Mouse (Mus musculus) neural tube, embryonic 14.5 days (tissue): ENCODE data around the gene Nrxn3. TPM values are rescaled to one million over a fixed set of nuclear protein-coding genes. Genes with fewer than 3 reads are reported as not detected.
A peak's percentile ranks its signal among the peaks of the same experiment; 100 is the strongest.

Source experiments
- ATAC-seq: fragments of 200-750 bp; cut with Nextera tagmentation; 2 replicates; pipeline ENCODE4 v1.8.0; 2017; ENCODE audit warnings: low read depth, mild to moderate bottlenecking, moderate TSS enrichment, moderate library complexity
- H3K27ac ChIP-seq: fragments of 300-500 bp; sonication (generic); 2 replicates; pipeline ENCODE4 v1.5.1; 2014; ENCODE audit warnings: low read depth, mild to moderate bottlenecking, control low read depth, low read length, moderate library complexity, mixed read lengths
- H3K27me3 ChIP-seq: fragments of 300-500 bp; sonication (generic); 2 replicates; pipeline ENCODE4 v1.6.1; 2014; ENCODE audit warnings: low read length; ENCODE audit not compliant: control insufficient read depth, insufficient read depth
- H3K36me3 ChIP-seq: fragments of 300-500 bp; sonication (generic); 2 replicates; pipeline ENCODE4 v1.6.1; 2014; ENCODE audit warnings: low read length, mixed read lengths; ENCODE audit not compliant: control insufficient read depth, insufficient read depth
- H3K4me1 ChIP-seq: fragments of 300-500 bp; sonication (generic); 2 replicates; pipeline ENCODE4 v1.6.1; 2014; ENCODE audit warnings: low read length; ENCODE audit not compliant: control insufficient read depth, insufficient read depth
- H3K4me2 ChIP-seq: fragments of 300-500 bp; sonication (generic); 2 replicates; pipeline ENCODE4 v1.6.1; 2014; ENCODE audit warnings: mild to moderate bottlenecking, low read depth, low read length, control low read depth
- H3K4me3 ChIP-seq: fragments of 300-500 bp; sonication (generic); 2 replicates; pipeline ENCODE4 v1.5.1; 2014; ENCODE audit warnings: low read depth, low read length, control low read depth, mixed read lengths
- H3K9ac ChIP-seq: fragments of 300-500 bp; sonication (generic); replicated peaks from 2 replicates; pipeline ENCODE4 v1.6.1; 2014; ENCODE audit warnings: low read depth, mild to moderate bottlenecking, control low read depth, low read length, mixed read lengths
- H3K9me3 ChIP-seq: fragments of 300-500 bp; sonication (generic); 2 replicates; pipeline ENCODE4 v1.6.1; 2016; ENCODE audit warnings: low read length; ENCODE audit not compliant: control insufficient read depth
- WGBS: fragments of 180-500 bp; shearing (Covaris S2); extraction: QIAGEN DNeasy Blood & Tissue Kit; methylation state at CpG from one replicate; pipeline ENCODE4 v1.1.7; 2014; 5-methylcytosine and 5-hydroxymethylcytosine counted together
- polyA plus RNA-seq: library from polyadenylated mRNA; unstranded; fragments of >200 nt; fragmentation: Nextera tagmentation; extraction: Ambion mirVana; gene quantifications from 2 replicates; pipeline ENCODE4 v1.2.1, GENCODE M21; 2014

Gene Nrxn3
- polyA plus RNA-seq, 1 experiment from 2014 or later, result 159 TPM

GRCm38 (mm10) chr12:89262261-89262660 lies 539.6 kb downstream of the Nrxn3 start:
- Histone ChIP-seq H3K27me3 (no peaks in the 10 kb centered on the region), H3K36me3 (no peaks in the 10 kb centered on the region), H3K4me3 (no peak overlapping the region), H3K4me2 (no peak overlapping the region), H3K9me3 (no peaks in the 10 kb centered on the region), H3K9ac (no peak overlapping the region), H3K27ac (no peak overlapping the region), H3K4me1 (no peaks in the 10 kb centered on the region)
- 86% methylated on average over 1 of the region's 1 CpGs for WGBS
- no peak for ATAC-seq

DNA sequence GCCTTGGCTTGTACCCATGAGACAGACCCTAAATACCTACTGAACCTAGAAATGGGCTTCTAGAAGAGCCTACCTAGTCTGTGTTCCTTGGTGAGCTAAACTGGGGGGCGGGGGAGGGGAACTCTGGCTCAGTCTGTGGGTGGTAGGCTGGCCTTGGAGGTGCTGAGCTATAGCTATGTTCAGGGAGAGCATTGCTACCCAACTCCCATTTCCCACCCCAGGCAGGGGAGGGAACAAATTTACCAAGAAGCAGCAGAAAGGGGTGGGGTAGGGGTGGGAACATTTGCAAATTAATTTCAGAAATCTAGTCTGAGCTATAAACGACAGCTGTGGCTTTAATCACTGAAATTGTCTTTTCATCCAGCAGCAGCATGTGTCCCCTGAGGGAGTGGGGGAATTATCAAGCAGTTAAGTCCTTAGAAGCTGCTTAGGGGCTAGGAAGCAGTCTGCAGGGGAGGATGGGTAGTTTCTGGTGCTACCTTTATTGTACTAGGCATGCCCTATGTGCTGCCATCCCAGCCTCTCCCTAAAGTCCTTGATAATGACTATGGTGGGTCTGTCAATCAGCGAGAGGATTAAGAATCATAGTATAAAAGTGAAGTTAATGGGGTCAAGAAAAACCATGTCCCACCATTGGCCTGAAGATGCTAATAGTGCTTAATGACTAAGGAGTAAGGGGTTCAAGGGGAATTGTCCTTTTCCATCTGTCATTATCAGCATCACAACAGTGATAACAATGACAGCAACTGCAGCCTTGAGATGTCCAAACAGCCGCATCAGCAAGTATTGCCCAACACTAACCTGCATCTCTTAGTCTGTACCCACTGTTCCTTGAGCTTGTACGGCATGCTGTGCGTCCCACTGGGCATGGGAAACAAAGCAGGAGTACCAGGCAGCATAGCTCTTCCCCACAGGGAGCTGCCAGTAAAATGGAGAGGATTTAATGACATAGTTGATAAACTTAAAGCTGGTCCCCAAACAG lies 560.0 kb downstream of the Nrxn3 start:
- H3K27ac ChIP-seq, result 0 out of 2 replicates have a peak overlapping the region, but pooled peaks have one; percentile 10

DNA sequence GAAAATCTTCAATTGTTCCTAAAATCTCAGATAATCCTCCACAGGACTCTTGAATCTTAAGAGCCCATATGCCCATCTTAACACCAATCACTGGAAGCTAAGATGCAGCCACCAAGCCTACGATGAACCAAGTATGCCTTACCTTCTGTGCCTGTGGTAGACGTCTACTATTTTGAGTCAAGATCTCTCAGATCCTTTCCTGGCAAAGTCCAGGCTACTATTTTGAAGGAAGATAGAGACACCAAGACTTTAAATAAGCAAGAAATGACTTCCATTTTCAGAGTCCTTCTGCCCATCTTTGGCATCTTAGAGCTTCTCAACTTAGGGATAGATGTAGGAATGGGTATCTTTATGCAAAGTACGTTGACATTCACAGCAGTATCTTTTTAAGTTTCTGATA lies 561.7 kb downstream of the Nrxn3 start:
- 0 out of 2 replicates have a peak, but pooled peaks cover 1% of the 10 kb centered on the region for H3K4me1 ChIP-seq
- H3K9ac ChIP-seq, result no peak overlapping the region
- H3K4me2 ChIP-seq, result no peak overlapping the region
- WGBS, result 91% methylated on average over 3 of the region's 3 CpGs
- no peaks in the 10 kb centered on the region for H3K9me3 ChIP-seq
- H3K4me3 ChIP-seq, result no peak overlapping the region
- H3K27ac ChIP-seq, result no peak overlapping the region
- H3K36me3 ChIP-seq, result no peaks in the 10 kb centered on the region
- H3K27me3 ChIP-seq, result no peaks in the 10 kb centered on the region
- ATAC-seq, result no peak

More for the DNA sequence above, 560.0 kb downstream of the Nrxn3 start:
- Histone ChIP-seq H3K4me3 (no peak overlapping the region), H3K27me3 (no peaks in the 10 kb centered on the region), H3K36me3 (no peaks in the 10 kb centered on the region), H3K9ac (no peak overlapping the region), H3K9me3 (no peaks in the 10 kb centered on the region), H3K4me2 (no peak overlapping the region), H3K4me1 (no peaks in the 10 kb centered on the region)
- 46% methylated on average over 6 of the region's 6 CpGs for WGBS
- peak; percentile 69; the same call in 1 of the 2 replicates for ATAC-seq

GRCm38 (mm10) chr12:89287037-89287436 lies 564.4 kb downstream of the Nrxn3 start:
- H3K27me3 ChIP-seq, result no peaks in the 10 kb centered on the region
- no peaks in the 10 kb centered on the region for H3K9me3 ChIP-seq
- 0 out of 2 replicates have a peak, but pooled peaks cover 3% of the 10 kb centered on the region for H3K4me1 ChIP-seq
- H3K27ac ChIP-seq, result no peak overlapping the region
- no peak overlapping the region for H3K4me3 ChIP-seq
- no peaks in the 10 kb centered on the region for H3K36me3 ChIP-seq
- H3K4me2 ChIP-seq, result no peak overlapping the region
- no peak overlapping the region for H3K9ac ChIP-seq
- no peak for ATAC-seq
- WGBS, result 51% methylated on average over 4 of the region's 4 CpGs

DNA sequence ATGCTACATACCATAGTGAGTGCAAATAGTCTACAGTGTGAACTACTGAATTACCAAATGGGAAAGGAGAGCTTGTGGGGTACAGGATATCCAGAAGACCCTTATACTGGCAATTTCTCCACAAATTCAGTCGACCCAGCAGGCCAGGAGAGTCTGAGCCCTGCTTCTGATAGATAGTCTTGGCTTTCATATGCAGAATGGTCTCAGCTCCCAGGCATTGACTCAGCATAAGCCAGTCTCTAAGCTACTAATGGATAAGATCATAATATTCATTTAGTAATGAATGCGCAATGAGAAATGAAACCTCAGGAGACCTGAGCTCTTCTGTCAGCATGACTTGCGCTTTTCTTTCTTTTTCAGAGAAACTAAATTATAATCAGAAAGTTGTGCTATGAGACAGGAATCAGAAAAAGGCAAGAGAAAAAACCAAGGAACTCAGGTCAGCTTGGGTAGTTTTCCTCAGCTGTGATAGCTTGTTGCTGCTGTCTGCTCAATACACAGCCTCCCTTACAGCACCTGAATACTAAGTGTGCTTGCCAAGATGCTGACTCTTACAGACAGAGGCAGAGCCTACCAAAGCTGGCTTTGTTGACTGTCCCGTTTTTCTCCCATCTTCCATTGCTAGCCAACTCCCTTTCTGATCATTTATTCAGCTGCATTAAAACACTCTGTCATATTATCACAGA lies 567.1 kb downstream of the Nrxn3 start:
- H3K9ac ChIP-seq, result no peak overlapping the region
- H3K4me2 ChIP-seq, result no peak overlapping the region
- H3K27me3 ChIP-seq, result no peaks in the 10 kb centered on the region
- 59% methylated on average over 4 of the region's 4 CpGs for WGBS
- peak; percentile 82; the same call in 1 of the 2 replicates for ATAC-seq
- no peaks in the 10 kb centered on the region for H3K36me3 ChIP-seq
- no peak overlapping the region for H3K27ac ChIP-seq
- no peak overlapping the region for H3K4me3 ChIP-seq
- 0 out of 2 replicates have a peak, but pooled peaks cover 3% of the 10 kb centered on the region for H3K4me1 ChIP-seq
- H3K9me3 ChIP-seq, result no peaks in the 10 kb centered on the region

DNA sequence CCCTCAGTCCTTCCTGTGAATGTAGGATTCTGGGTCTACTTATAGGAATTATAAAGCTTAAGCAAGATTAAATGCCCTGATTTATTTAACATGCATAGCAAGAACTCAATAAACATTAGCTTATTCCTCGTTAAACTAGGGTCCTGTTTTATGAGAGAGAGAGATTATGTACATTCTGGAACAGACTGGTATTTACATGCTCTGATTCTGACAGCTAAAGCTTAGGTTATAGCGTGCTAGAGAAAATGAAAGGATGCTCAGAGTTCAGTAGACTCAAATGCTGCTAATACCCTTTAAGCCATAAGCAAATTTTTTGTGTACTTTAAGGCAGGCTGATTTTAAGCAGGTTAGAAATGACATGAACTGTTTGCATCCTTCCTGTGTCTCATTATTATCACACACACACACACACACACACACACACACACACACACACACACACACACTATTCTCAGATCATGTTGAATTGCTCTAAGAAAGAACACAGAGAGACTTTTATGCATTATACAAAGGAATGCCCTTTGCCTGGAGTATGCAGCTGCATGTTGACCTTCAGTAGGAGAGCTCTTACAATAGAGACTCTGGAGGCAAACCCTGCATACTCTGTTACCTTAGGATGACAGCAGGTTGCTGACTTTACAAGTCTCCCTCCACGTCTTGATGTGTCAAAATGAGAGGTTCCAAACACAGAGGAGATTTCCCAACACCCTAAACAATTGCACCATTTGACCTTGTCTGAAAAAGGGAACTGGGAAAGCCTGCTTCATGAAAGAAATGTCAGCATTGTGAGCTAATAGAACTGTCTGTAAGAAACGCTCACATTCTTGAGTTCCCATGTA lies 568.3 kb downstream of the Nrxn3 start:
- Histone ChIP-seq H3K27me3 (no peaks in the 10 kb centered on the region), H3K9ac (no peak overlapping the region), H3K4me3 (no peak overlapping the region), H3K4me2 (no peak overlapping the region), H3K4me1 (0 out of 2 replicates have a peak, but pooled peaks cover 3% of the 10 kb centered on the region), H3K9me3 (no peaks in the 10 kb centered on the region), H3K36me3 (no peaks in the 10 kb centered on the region), H3K27ac (no peak overlapping the region)
- WGBS, result 37% methylated on average over 4 of the region's 4 CpGs
- ATAC-seq, result no peak; the same call in 1 of the 2 replicates

DNA sequence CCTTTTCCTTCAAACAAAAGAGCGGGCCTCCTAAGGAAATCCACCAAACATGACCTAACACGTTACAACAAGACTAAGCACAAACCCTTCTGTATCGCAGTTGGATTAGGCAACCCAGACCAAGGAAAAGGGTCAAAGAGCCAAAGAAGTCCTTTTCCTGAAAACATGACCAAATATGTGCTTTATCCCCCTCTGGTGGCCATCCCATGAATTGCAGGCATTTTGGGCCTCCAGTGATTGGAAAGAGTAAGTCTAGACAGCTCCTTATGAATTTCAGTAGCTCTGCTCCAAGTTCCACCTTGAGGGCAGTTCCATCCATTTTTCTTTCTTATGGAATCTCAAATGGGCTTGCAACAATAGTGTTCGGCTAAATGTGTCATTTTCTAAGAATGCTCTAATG lies 579.3 kb downstream of the Nrxn3 start:
- Histone ChIP-seq H3K27ac (no peak overlapping the region), H3K4me3 (no peak overlapping the region), H3K9me3 (no peaks in the 10 kb centered on the region), H3K36me3 (no peaks in the 10 kb centered on the region), H3K9ac (no peak overlapping the region), H3K4me1 (no peaks in the 10 kb centered on the region), H3K27me3 (no peaks in the 10 kb centered on the region), H3K4me2 (no peak overlapping the region)
- 47% methylated on average over 4 of the region's 4 CpGs for WGBS
- ATAC-seq, result peak; percentile 54; the same call in 1 of the 2 replicates

- Histone ChIP-seq H3K4me3 (no peak overlapping the region), H3K27ac (no peak overlapping the region), H3K9ac (no peak overlapping the region), H3K27me3 (no peaks in the 10 kb centered on the region), H3K4me1 (no peaks in the 10 kb centered on the region), H3K9me3 (no peaks in the 10 kb centered on the region), H3K4me2 (no peak overlapping the region), H3K36me3 (no peaks in the 10 kb centered on the region)
- no peak for ATAC-seq
- WGBS, result 93% methylated on average over 1 of the region's 1 CpGs
Observed at GRCm38 (mm10) chr12:89310200-89310599, 587.5 kb downstream of the Nrxn3 start.
